Mouse (Mus musculus) heart, postnatal 0 days (tissue): ENCODE results near the gene Crb3. TPM values are rescaled to one million over a fixed set of nuclear protein-coding genes. Genes with fewer than 3 reads are reported as not detected.
A peak's percentile ranks its signal among the peaks of the same experiment; 100 is the strongest.

ENCODE experiments used
- ATAC-seq: fragments of 200-750 bp; cut with Nextera tagmentation; 2 replicates; pipeline ENCODE4 v1.8.0; 2017; ENCODE audit warnings: low read depth, moderate number of reproducible peaks, moderate library complexity; ENCODE audit not compliant: insufficient read depth
- DNase-seq: peaks from one replicate; pipeline ENCODE4 v3.0.0-alpha.2; 2016; ENCODE audit warnings: low spot score
- H3K27ac ChIP-seq: fragments of 300-500 bp; sonication (generic); 2 replicates; pipeline ENCODE4 v1.5.1; 2014; ENCODE audit warnings: low read depth, mild to moderate bottlenecking
- H3K27me3 ChIP-seq: fragments of 300-500 bp; sonication (generic); 2 replicates; pipeline ENCODE4 v1.6.1; 2014; ENCODE audit warnings: low read length, mixed read lengths; ENCODE audit not compliant: control insufficient read depth, insufficient read depth
- H3K36me3 ChIP-seq: fragments of 300-500 bp; sonication (generic); replicated peaks from 2 replicates; pipeline ENCODE4 v1.6.1; 2014; ENCODE audit warnings: low read length, mixed read lengths; ENCODE audit not compliant: control insufficient read depth, insufficient read depth
- H3K4me1 ChIP-seq: fragments of 300-500 bp; sonication (generic); 2 replicates; pipeline ENCODE4 v1.6.1; 2014; ENCODE audit warnings: antibody characterized with exemption; ENCODE audit not compliant: control insufficient read depth, insufficient read depth
- H3K4me2 ChIP-seq: fragments of 300-500 bp; sonication (generic); 2 replicates; pipeline ENCODE4 v1.6.1; 2014; ENCODE audit warnings: low read depth, mild to moderate bottlenecking, low read length, moderate library complexity
- H3K4me3 ChIP-seq: fragments of 300-500 bp; sonication (generic); 2 replicates; pipeline ENCODE4 v1.5.1; 2014; ENCODE audit warnings: low read depth, low read length
- H3K9ac ChIP-seq: fragments of 300-500 bp; sonication (generic); replicated peaks from 2 replicates; pipeline ENCODE4 v1.6.1; 2014; ENCODE audit warnings: low read depth, low read length, mixed read lengths
- H3K9me3 ChIP-seq: fragments of 300-500 bp; sonication (generic); replicated peaks from 2 replicates; pipeline ENCODE4 v1.6.1; 2016; ENCODE audit warnings: low read length; ENCODE audit not compliant: control insufficient read depth
- CTCF ChIP-seq: IDR thresholded peaks from 2 replicates; pipeline ENCODE4 v1.5.1; 2016; ENCODE audit warnings: antibody characterized with exemption, control low read depth, low read depth
- EP300 ChIP-seq: IDR thresholded peaks from 2 replicates; pipeline ENCODE4 v1.6.1; 2016; ENCODE audit warnings: antibody characterized with exemption, low read depth
- WGBS: fragments of 180-500 bp; shearing (Covaris S2); extraction: QIAGEN DNeasy Blood & Tissue Kit; methylation state at CpG from one replicate; pipeline ENCODE4 v1.1.7; 2014; 5-methylcytosine and 5-hydroxymethylcytosine counted together
- polyA plus RNA-seq: library from polyadenylated mRNA; unstranded; fragments of >200 nt; fragmentation: Nextera tagmentation; extraction: Ambion mirVana; gene quantifications from 2 replicates; pipeline ENCODE4 v1.2.1, GENCODE M21; 2015
- total RNA-seq: library from RNA; depleted of rRNA; stranded (reverse); fragments of >200 nt; gene quantifications from 2 replicates; pipeline ENCODE4 v1.2.3, GENCODE M21; 2014; ENCODE audit warnings: low replicate concordance

Gene Crb3
- total and polyA plus RNA-seq, 2 experiments from 2014 or later = 0.66 TPM; not detected in 1

DNA sequence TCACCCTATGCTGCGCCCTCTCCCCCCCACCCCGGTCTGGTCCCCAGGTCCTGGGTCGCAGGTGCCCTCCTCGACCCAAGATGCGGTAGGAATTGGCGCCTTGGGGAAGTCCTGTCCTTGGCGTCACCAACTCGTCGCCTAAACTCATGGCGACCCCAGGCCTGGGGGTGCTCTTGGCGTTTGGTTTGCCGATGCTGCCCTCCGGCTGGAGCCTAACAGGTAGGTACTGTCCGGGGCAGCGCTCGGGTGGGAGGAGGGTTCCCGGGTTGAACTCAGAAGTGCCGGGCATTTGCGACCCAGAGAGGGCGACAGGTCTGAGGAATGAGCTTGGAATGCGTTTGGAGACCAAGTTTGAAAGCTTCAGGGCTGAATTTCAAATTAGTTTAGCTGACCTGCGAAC lies 3.6 kb downstream of the Crb3 start:
- ATAC-seq = no peak
- WGBS = 2% methylated on average over 22 of the region's 22 CpGs
- peaks cover 35% of the 10 kb centered on the region for H3K27me3 ChIP-seq

GRCm38 (mm10) chr17:57063031-57063430 lies 4.1 kb downstream of the Crb3 start:
- Histone ChIP-seq H3K9ac (no peak overlapping the region), H3K36me3 (no peaks in the 10 kb centered on the region), H3K9me3 (no peaks in the 10 kb centered on the region), H3K27ac (no peak overlapping the region), H3K4me3 (no peak overlapping the region), H3K4me1 (peaks cover 15% of the 10 kb centered on the region), H3K4me2 (no peak overlapping the region), H3K27me3 (peaks cover 35% of the 10 kb centered on the region)
- TF ChIP-seq CTCF = no peak
- TF ChIP-seq EP300 = no peak
- ATAC-seq (no peak), DNase-seq (no peak)
- 16% methylated on average over 8 of the region's 8 CpGs for WGBS

More for the DNA sequence above, 3.6 kb downstream of the Crb3 start:
- DNase-seq = no peak
- H3K4me1 ChIP-seq = peaks cover 18% of the 10 kb centered on the region
- H3K9ac ChIP-seq = no peak overlapping the region
- H3K4me3 ChIP-seq = peak overlapping the region; percentile 31
- no peaks in the 10 kb centered on the region; the same call in 1 of the 2 replicates for H3K36me3 ChIP-seq
- no peak for TF ChIP-seq EP300
- TF ChIP-seq CTCF = no peak
- H3K9me3 ChIP-seq = no peaks in the 10 kb centered on the region
- no peak overlapping the region for H3K27ac ChIP-seq
- H3K4me2 ChIP-seq = peak overlapping the region; percentile 59

DNA sequence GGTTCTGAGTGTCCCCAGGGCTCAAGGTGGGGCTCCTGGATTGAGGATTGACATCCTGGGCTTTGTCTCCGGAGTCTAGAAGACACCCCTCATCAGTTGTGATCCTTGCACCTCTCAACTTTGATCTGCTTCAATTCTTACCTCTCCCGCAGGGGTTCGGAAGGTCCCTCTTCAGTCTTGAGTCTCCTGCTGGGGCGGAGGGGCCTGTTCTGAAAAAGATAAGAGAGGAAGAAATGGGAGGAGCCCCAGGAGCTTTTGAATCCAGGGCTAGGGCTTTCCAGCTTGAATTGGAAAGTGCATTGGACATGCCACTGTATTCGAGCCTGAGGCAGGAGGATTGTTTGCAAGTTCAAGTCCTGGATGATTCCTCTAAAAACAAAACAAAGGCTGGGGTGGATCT lies 8.0 kb downstream of the Crb3 start:
- Histone ChIP-seq H3K27ac (no peak overlapping the region), H3K4me1 (peaks cover 6% of the 10 kb centered on the region), H3K4me3 (no peak overlapping the region), H3K9ac (no peak overlapping the region), H3K36me3 (no peaks in the 10 kb centered on the region), H3K4me2 (no peak overlapping the region), H3K9me3 (no peaks in the 10 kb centered on the region), H3K27me3 (peaks cover 33% of the 10 kb centered on the region)
- ATAC-seq = no peak
- no peak for DNase-seq
- TF ChIP-seq EP300 = no peak
- TF ChIP-seq CTCF = no peak
- 42% methylated on average over 5 of the region's 5 CpGs for WGBS

DNA sequence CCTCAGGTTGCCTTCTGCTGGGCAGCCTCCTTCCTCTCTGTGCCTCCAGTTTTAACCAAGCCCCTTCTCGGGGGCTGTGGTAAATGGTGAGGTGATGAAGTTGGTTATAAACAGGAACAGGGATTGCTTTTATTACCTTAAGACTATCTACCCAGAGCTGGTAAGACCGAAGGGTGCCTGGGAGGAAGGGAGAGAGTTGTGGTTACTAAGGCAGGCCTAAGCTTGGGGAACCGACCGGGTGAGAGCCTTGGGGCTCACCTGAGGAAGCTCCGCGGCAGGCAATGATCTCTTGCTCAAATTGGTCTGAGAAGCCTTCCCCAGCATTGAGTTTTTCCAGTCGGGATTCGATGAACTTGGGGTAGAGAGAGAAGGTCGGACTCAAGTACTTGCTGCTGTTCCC lies 11.4 kb downstream of the Crb3 start:
- Histone ChIP-seq H3K36me3 (no peaks in the 10 kb centered on the region), H3K9ac (no peak overlapping the region), H3K4me1 (no peaks in the 10 kb centered on the region), H3K27ac (no peak overlapping the region), H3K4me2 (no peak overlapping the region), H3K9me3 (no peaks in the 10 kb centered on the region), H3K27me3 (0 out of 2 replicates have a peak, but pooled peaks cover 16% of the 10 kb centered on the region), H3K4me3 (no peak overlapping the region)
- DNase-seq = no peak
- ATAC-seq = no peak
- 22% methylated on average over 9 of the region's 9 CpGs for WGBS
- TF ChIP-seq EP300 = no peak
- no peak for TF ChIP-seq CTCF

DNA sequence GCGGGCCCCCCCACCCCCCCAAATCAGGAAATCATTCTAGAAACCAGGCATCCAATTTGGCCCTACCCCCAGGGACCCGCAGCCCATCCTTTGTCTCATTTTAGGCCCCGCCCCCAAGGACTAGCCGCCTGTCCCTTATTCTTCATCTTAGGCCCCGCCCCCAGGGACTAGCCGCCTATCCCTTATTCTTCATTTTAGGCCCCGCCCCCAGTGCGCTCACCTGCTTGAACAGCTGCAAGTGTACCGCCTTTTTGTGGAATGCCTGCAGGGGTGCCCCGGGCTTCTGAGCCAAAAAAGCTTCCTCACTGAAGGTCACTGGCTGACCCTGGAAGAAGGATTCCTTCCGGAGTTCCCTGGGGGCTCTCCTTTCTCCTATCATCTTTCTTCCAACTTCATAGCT lies 11.8 kb downstream of the Crb3 start:
- H3K27me3 ChIP-seq = 0 out of 2 replicates have a peak, but pooled peaks cover 16% of the 10 kb centered on the region
- no peak for TF ChIP-seq CTCF
- TF ChIP-seq EP300 = no peak
- no peaks in the 10 kb centered on the region for H3K9me3 ChIP-seq
- H3K4me3 ChIP-seq = no peak overlapping the region
- no peak overlapping the region for H3K4me2 ChIP-seq
- ATAC-seq (no peak), DNase-seq (no peak)
- 8% methylated on average over 11 of the region's 11 CpGs for WGBS
- no peaks in the 10 kb centered on the region for H3K36me3 ChIP-seq
- H3K9ac ChIP-seq = no peak overlapping the region
- H3K4me1 ChIP-seq = no peaks in the 10 kb centered on the region
- no peak overlapping the region for H3K27ac ChIP-seq

DNA sequence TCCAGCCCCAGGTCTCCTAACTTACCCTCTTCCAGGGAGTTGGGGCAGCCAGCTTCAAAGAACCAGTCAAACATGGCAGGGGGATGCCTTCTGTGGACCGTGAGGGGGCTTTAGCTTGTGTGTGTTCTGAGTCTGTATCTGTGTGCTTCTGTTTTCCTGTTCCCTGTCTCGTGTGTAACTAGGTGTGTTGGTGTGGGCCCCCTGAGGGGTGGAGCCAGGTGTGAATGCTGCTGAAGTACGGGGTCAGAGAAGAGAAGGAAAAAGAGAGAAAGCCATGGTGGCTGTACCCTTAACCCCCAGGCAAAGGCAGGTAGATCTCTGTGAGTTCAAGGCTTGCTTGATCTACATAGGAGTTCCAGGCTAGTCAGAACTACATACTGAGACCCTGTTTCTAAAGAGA lies 18.0 kb downstream of the Crb3 start:
- no peak for TF ChIP-seq CTCF
- no peak for TF ChIP-seq EP300
- no peaks in the 10 kb centered on the region for H3K27me3 ChIP-seq
- no peaks in the 10 kb centered on the region for H3K4me1 ChIP-seq
- H3K4me2 ChIP-seq = no peak overlapping the region
- no peak overlapping the region for H3K4me3 ChIP-seq
- no peak for ATAC-seq
- no peak overlapping the region for H3K27ac ChIP-seq
- no peak for DNase-seq
- no peaks in the 10 kb centered on the region for H3K36me3 ChIP-seq
- WGBS = 52% methylated on average over 3 of the region's 3 CpGs
- no peaks in the 10 kb centered on the region for H3K9me3 ChIP-seq
- H3K9ac ChIP-seq = no peak overlapping the region
